Mouse (Mus musculus) brown adipose tissue, adult 24 weeks (tissue): ENCODE measurements around the gene Ppp2r5c. TPM values are rescaled to one million over a fixed set of nuclear protein-coding genes. Genes with fewer than 3 reads are reported as not detected.

Experiments
- H3K27ac ChIP-seq: fragments of 200-500 bp; replicated peaks from 2 replicates; pipeline ENCODE4 v1.5.1; 2012; ENCODE audit warnings: low read depth, mild to moderate bottlenecking, low read length
- H3K4me1 ChIP-seq: fragments of 200-500 bp; 2 replicates; pipeline ENCODE4 v1.6.1; 2012; ENCODE audit warnings: low read length, mixed read lengths; ENCODE audit not compliant: control insufficient read depth, insufficient read depth, insufficient read length
- H3K4me3 ChIP-seq: fragments of 200-500 bp; 2 replicates; pipeline ENCODE4 v1.5.1; 2012; ENCODE audit warnings: low read depth, mild to moderate bottlenecking, low read length, moderate library complexity; ENCODE audit not compliant: insufficient read depth
- polyA plus RNA-seq: library from polyadenylated mRNA; stranded (reverse); fragments of >200 nt; gene quantifications from 2 replicates; pipeline ENCODE4 v1.2.4, GENCODE M21; 2012; ENCODE audit not compliant: missing spikeins, insufficient read depth, insufficient read length

Ppp2r5c gene
- polyA plus RNA-seq, 1 experiment = 64.3 TPM

GRCm38 (mm10) chr12:110463711-110464110 lies 16.8 kb downstream of the Ppp2r5c start:
- Histone ChIP-seq H3K4me1 (peaks cover 8% of the 10 kb centered on the region), H3K4me3 (no peak overlapping the region)

GRCm38 (mm10) chr12:110471426-110471825 lies 24.5 kb downstream of the Ppp2r5c start:
- Histone ChIP-seq H3K4me1 (no peaks in the 10 kb centered on the region), H3K4me3 (no peak overlapping the region), H3K27ac (no peak overlapping the region)

More at GRCm38 (mm10) chr12:110463711-110464110, 16.8 kb downstream of the Ppp2r5c start:
- H3K27ac ChIP-seq = no peak overlapping the region

- Histone ChIP-seq H3K4me1 (no peaks in the 10 kb centered on the region), H3K27ac (no peak overlapping the region), H3K4me3 (no peak overlapping the region)
Measured at GRCm38 (mm10) chr12:110472247-110472646, 25.3 kb downstream of the Ppp2r5c start.

- H3K27ac ChIP-seq = no peak overlapping the region
- H3K4me1 ChIP-seq = peaks cover 2% of the 10 kb centered on the region; the same call in 1 of the 2 replicates
Measured at GRCm38 (mm10) chr12:110474497-110474896, 27.6 kb downstream of the Ppp2r5c start.

GRCm38 (mm10) chr12:110476561-110476960 lies 29.6 kb downstream of the Ppp2r5c start:
- Histone ChIP-seq H3K27ac (no peak overlapping the region), H3K4me1 (peaks cover 2% of the 10 kb centered on the region; the same call in 1 of the 2 replicates), H3K4me3 (no peak overlapping the region)

More at GRCm38 (mm10) chr12:110474497-110474896, 27.6 kb downstream of the Ppp2r5c start:
- no peak overlapping the region for H3K4me3 ChIP-seq

GRCm38 (mm10) chr12:110477906-110478305 lies 31.0 kb downstream of the Ppp2r5c start:
- H3K4me3 ChIP-seq = no peak overlapping the region
- H3K4me1 ChIP-seq = peaks cover 2% of the 10 kb centered on the region; the same call in 1 of the 2 replicates
- H3K27ac ChIP-seq = no peak overlapping the region

GRCm38 (mm10) chr12:110478601-110479008 lies 31.7 kb downstream of the Ppp2r5c start:
- peaks cover 2% of the 10 kb centered on the region; the same call in 1 of the 2 replicates for H3K4me1 ChIP-seq
- H3K27ac ChIP-seq = peak overlapping the region; percentile 83
- H3K4me3 ChIP-seq = no peak overlapping the region

- no peak overlapping the region for H3K27ac ChIP-seq
- H3K4me1 ChIP-seq = peaks cover 2% of the 10 kb centered on the region; the same call in 1 of the 2 replicates
- no peak overlapping the region for H3K4me3 ChIP-seq
Measured at GRCm38 (mm10) chr12:110479268-110479667, 32.3 kb downstream of the Ppp2r5c start.

GRCm38 (mm10) chr12:110480701-110481100 lies 33.8 kb downstream of the Ppp2r5c start:
- Histone ChIP-seq H3K4me1 (peaks cover 2% of the 10 kb centered on the region; the same call in 1 of the 2 replicates), H3K4me3 (no peak overlapping the region), H3K27ac (no peak overlapping the region)

GRCm38 (mm10) chr12:110483761-110484160 lies 36.8 kb downstream of the Ppp2r5c start:
- Histone ChIP-seq H3K4me1 (peaks cover 22% of the 10 kb centered on the region), H3K27ac (no peak overlapping the region), H3K4me3 (no peak overlapping the region)

- H3K27ac ChIP-seq = peak overlapping the region; percentile 88
- peak overlapping the region; percentile 92 for H3K4me3 ChIP-seq
- H3K4me1 ChIP-seq = peaks cover 24% of the 10 kb centered on the region
Measured at GRCm38 (mm10) chr12:110484824-110485584, 38.1 kb downstream of the Ppp2r5c start.

GRCm38 (mm10) chr12:110485585-110486331 lies 38.8 kb downstream of the Ppp2r5c start:
- H3K4me3 ChIP-seq = peak overlapping the region; percentile 92
- peaks cover 24% of the 10 kb centered on the region for H3K4me1 ChIP-seq

GRCm38 (mm10) chr12:110486852-110487251 lies 39.9 kb downstream of the Ppp2r5c start:
- H3K4me3 ChIP-seq = peak overlapping the region; percentile 92

More at GRCm38 (mm10) chr12:110485585-110486331, 38.8 kb downstream of the Ppp2r5c start:
- H3K27ac ChIP-seq = peak overlapping the region; percentile 100

GRCm38 (mm10) chr12:110488031-110488430 lies 41.1 kb downstream of the Ppp2r5c start:
- Histone ChIP-seq H3K4me3 (peak overlapping the region; percentile 5; the same call in 1 of the 2 replicates), H3K4me1 (peaks cover 24% of the 10 kb centered on the region), H3K27ac (peak overlapping the region; percentile 39)

More at GRCm38 (mm10) chr12:110486852-110487251, 39.9 kb downstream of the Ppp2r5c start:
- Histone ChIP-seq H3K4me1 (peaks cover 24% of the 10 kb centered on the region), H3K27ac (peak overlapping the region; percentile 76; the same call in 1 of the 2 replicates)
